ENCODE assay signal across 11 mouse cellular contexts in genomic region chr4:137928813-137929212, GRCm38 (mm10).
DNase-seq lines count a peak whose midpoint lies in the region; ATAC-seq and TF ChIP-seq lines count a peak whose summit lies in the region.
"Had no signal": no experiment of that assay in that cellular context is flagged by ENCODE, and none has a peak within 500 bp of the region (broad histone marks: within the 10 kb centered on the region; RNA-seq: fewer than 3 reads in every experiment).

No protein-coding gene starts in this region.

- TF ChIP-seq CTCF in gastrocnemius, adult 2 months (IDR thresholded peaks at IDR 0.05), result no peak
- TF ChIP-seq CTCF in liver, embryonic 14.5 days (IDR thresholded peaks at IDR 0.05; ENCODE audit: low read depth), result no peak
- no peak for TF ChIP-seq CTCF in layer of hippocampus, adult 2 months (conservative IDR thresholded peaks at IDR 0.05)

- ATAC-seq in kidney, embryonic 14.5 days (ENCODE audit: low FRiP score, low TSS enrichment), result no peak
- ATAC-seq in embryonic facial prominence, embryonic 13.5 days (ENCODE audit: insufficient number of reproducible peaks, insufficient read depth, low FRiP score, low TSS enrichment, low read depth), result no peak
- no peak for ATAC-seq in liver, embryonic 14.5 days (ENCODE audit: insufficient read depth)

- no peak for DNase-seq in gastrocnemius, adult 2 months
- DNase-seq in gastrocnemius, adult 8-10 months (ENCODE audit: low spot score in 2 of 2), result no peak
- no peak for DNase-seq in kidney, adult 9 months
- no peak for DNase-seq in liver, embryonic 14.5 days (ENCODE audit: low read depth in 3 of 3, low spot score in 3 of 3)
- DNase-seq in thymus, postnatal 14 days, result no peak
- no peak for DNase-seq in layer of hippocampus, adult 2 months (ENCODE audit: low spot score in 2 of 2)
- DNase-seq: cerebellum, adult 9-10 months; gastrocnemius, postnatal 25 days had no signal

- no peak overlapping the region for H3K4me3 ChIP-seq in gastrocnemius, adult 2 months
- no peak overlapping the region for H3K4me3 ChIP-seq in kidney, embryonic 14.5 days (ENCODE audit: low read length)
- no peak overlapping the region for H3K4me3 ChIP-seq in embryonic facial prominence, embryonic 13.5 days
- H3K4me3 ChIP-seq in liver, embryonic 14.5 days (ENCODE audit: insufficient read depth in 1 of 2, low read depth in 2 of 2, low read length in 2 of 2), result no peak overlapping the region
- H3K4me3 ChIP-seq in layer of hippocampus, adult 2 months, result no peak overlapping the region
- H3K4me3 ChIP-seq: neural tube, embryonic 13.5 days had no signal

- intact Hi-C loops in gastrocnemius, adult 2 months (cut with DNase I), result no loop called here

- H3K36me3 ChIP-seq in kidney, embryonic 14.5 days (ENCODE audit: control insufficient read depth, insufficient read depth, low read length), result peaks cover 11% of the 10 kb centered on the region; the same call in 1 of the 2 replicates
- H3K36me3 ChIP-seq in embryonic facial prominence, embryonic 13.5 days, result peaks cover 56% of the 10 kb centered on the region
- no peaks in the 10 kb centered on the region for H3K36me3 ChIP-seq in liver, embryonic 14.5 days (replicated peaks; ENCODE audit: control insufficient read depth, insufficient read depth, low read depth)

- no peaks in the 10 kb centered on the region for H3K9me3 ChIP-seq in kidney, embryonic 14.5 days (ENCODE audit: control insufficient read depth, low read length)
- H3K9me3 ChIP-seq in embryonic facial prominence, embryonic 13.5 days, result no peaks in the 10 kb centered on the region
- H3K9me3 ChIP-seq in liver, embryonic 14.5 days (ENCODE audit: control insufficient read depth, low read length), result no peaks in the 10 kb centered on the region
- H3K9me3 ChIP-seq: neural tube, embryonic 13.5 days had no signal

- 79% methylated on average over 1 of the region's 1 CpGs for WGBS in kidney, embryonic 14.5 days
- 84% methylated on average over 1 of the region's 1 CpGs for WGBS in embryonic facial prominence, embryonic 13.5 days
- 50% methylated on average over 1 of the region's 1 CpGs for WGBS in liver, embryonic 14.5 days (ENCODE audit: insufficient replicate concordance)

- no peak overlapping the region for H3K4me2 ChIP-seq in kidney, embryonic 14.5 days (replicated peaks; ENCODE audit: low read depth, low read length)
- no peak overlapping the region for H3K4me2 ChIP-seq in embryonic facial prominence, embryonic 13.5 days
- H3K4me2 ChIP-seq in liver, embryonic 14.5 days (ENCODE audit: low read depth), result peak overlapping the region; percentile 50
- H3K4me2 ChIP-seq: neural tube, embryonic 13.5 days had no signal

- 0 out of 2 replicates have a peak overlapping the region, but pooled peaks have one; percentile 18 for H3K9ac ChIP-seq in kidney, embryonic 14.5 days (ENCODE audit: low read depth, low read length)
- H3K9ac ChIP-seq in embryonic facial prominence, embryonic 13.5 days, result no peak overlapping the region
- H3K9ac ChIP-seq in liver, embryonic 14.5 days (replicated peaks), result peak overlapping the region; percentile 61; the same call in 1 of the 2 replicates
- H3K9ac ChIP-seq: neural tube, embryonic 13.5 days had no signal

- TF ChIP-seq EP300 in liver, embryonic 14.5 days (IDR thresholded peaks at IDR 0.05; ENCODE audit: low read depth), result no peak

- no peaks in the 10 kb centered on the region for H3K27me3 ChIP-seq in kidney, embryonic 14.5 days (ENCODE audit: control insufficient read depth, insufficient read depth, low read length)
- no peaks in the 10 kb centered on the region for H3K27me3 ChIP-seq in embryonic facial prominence, embryonic 13.5 days
- H3K27me3 ChIP-seq in liver, embryonic 14.5 days (ENCODE audit: control insufficient read depth, insufficient read depth, low read length), result no peaks in the 10 kb centered on the region
- H3K27me3 ChIP-seq: neural tube, embryonic 13.5 days had no signal

- H3K4me1 ChIP-seq in kidney, embryonic 14.5 days (ENCODE audit: control insufficient read depth, insufficient read depth, low read length), result peaks cover 46% of the 10 kb centered on the region
- H3K4me1 ChIP-seq in embryonic facial prominence, embryonic 13.5 days, result peaks cover 63% of the 10 kb centered on the region
- peaks cover 50 to 59% of the 10 kb centered on the region in 2 experiments for H3K4me1 ChIP-seq in liver, embryonic 14.5 days (replicated peaks; ENCODE audit: control insufficient read depth in 2 of 2, insufficient read depth in 2 of 2, low read length in 1 of 2)

- H3K27ac ChIP-seq in gastrocnemius, adult 2 months, result peak overlapping the region; percentile 83
- H3K27ac ChIP-seq in kidney, embryonic 14.5 days (ENCODE audit: low read depth, low read length), result no peak overlapping the region
- H3K27ac ChIP-seq in embryonic facial prominence, embryonic 13.5 days, result peak overlapping the region; percentile 95
- H3K27ac ChIP-seq in liver, embryonic 14.5 days, result peak overlapping the region; percentile 93
- H3K27ac ChIP-seq in layer of hippocampus, adult 2 months, result no peak overlapping the region
- H3K27ac ChIP-seq: neural tube, embryonic 13.5 days had no signal

Comparison
In these comparisons a context has a peak if more than half of its experiments do, and no peak if none do; other contexts are left out.
1. H3K27ac ChIP-seq: peak in gastrocnemius, adult 2 months (single experiment), embryonic facial prominence, embryonic 13.5 days (single experiment) and liver, embryonic 14.5 days (single experiment); none in kidney, embryonic 14.5 days (single experiment) and layer of hippocampus, adult 2 months (single experiment).